Mouse (Mus musculus) cortical plate, adult 2 months (tissue): Measurements from ENCODE around the gene Btg3. TPM values are rescaled to one million over a fixed set of nuclear protein-coding genes. Genes with fewer than 3 reads are reported as not detected.
"Not testable (repeated sequence)": the region's sequence is repeated elsewhere in the genome, so short reads cannot be mapped to it uniquely, and the experiment has no call there.

Experiments
- H3K27ac ChIP-seq: fragments of 200-500 bp; 2 replicates; pipeline ENCODE4 v1.5.1; 2012; ENCODE audit warnings: low read length, control low read depth, inconsistent platforms; ENCODE audit not compliant: insufficient read depth
- H3K4me1 ChIP-seq: fragments of 200-500 bp; 2 replicates; pipeline ENCODE4 v1.6.1; 2011; ENCODE audit warnings: low read length; ENCODE audit not compliant: control insufficient read depth, insufficient read depth
- H3K4me3 ChIP-seq: fragments of 200-500 bp; 2 replicates; pipeline ENCODE4 v1.5.1; 2011; ENCODE audit warnings: mild to moderate bottlenecking, low read length, control low read depth; ENCODE audit not compliant: insufficient read depth
- CTCF ChIP-seq: fragments of 200-500 bp; IDR thresholded peaks from 2 replicates; pipeline ENCODE4 v1.5.1; 2011; ENCODE audit warnings: mild to moderate bottlenecking, control low read depth, low read length; ENCODE audit not compliant: insufficient read depth; ENCODE audit errors: extremely low read depth
- POLR2A ChIP-seq: fragments of 200-500 bp; IDR thresholded peaks from 2 replicates; pipeline ENCODE4 v1.6.1; 2011; ENCODE audit warnings: mild to moderate bottlenecking, low read length, control low read depth; ENCODE audit not compliant: insufficient read depth; ENCODE audit errors: extremely low read depth
- polyA plus RNA-seq: library from polyadenylated mRNA; depleted of rRNA; stranded (reverse); fragments of >200 nt; gene quantifications from 2 replicates; pipeline ENCODE4 v1.2.3, GENCODE M21; 2012

Gene Btg3
- polyA plus RNA-seq, 1 experiment: 11.1 TPM

DNA sequence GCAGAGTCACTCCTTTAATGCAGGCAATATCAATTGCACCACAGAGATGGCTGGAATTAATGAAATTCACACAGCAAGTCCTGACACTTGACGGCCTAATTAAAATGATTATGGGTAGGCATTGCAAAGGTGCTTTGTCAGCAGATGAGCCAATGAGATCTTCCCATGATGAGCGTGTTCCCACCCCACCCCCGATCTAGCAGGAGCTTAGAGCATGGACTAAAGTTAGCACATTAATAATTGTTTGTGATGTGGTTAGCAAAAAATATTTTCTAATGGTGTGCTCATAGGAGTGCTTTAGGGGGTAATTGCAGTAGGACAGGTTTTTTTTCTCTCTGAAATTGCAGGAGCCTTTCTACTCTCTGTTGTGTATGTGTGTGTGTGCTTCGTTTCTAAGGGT is 12.1 kb upstream of the Btg3 start:
- TF ChIP-seq CTCF (no peak), POLR2A (no peak)
- H3K4me1 ChIP-seq: no peaks in the 10 kb centered on the region
- no peak overlapping the region for H3K4me3 ChIP-seq
- no peak overlapping the region for H3K27ac ChIP-seq

DNA sequence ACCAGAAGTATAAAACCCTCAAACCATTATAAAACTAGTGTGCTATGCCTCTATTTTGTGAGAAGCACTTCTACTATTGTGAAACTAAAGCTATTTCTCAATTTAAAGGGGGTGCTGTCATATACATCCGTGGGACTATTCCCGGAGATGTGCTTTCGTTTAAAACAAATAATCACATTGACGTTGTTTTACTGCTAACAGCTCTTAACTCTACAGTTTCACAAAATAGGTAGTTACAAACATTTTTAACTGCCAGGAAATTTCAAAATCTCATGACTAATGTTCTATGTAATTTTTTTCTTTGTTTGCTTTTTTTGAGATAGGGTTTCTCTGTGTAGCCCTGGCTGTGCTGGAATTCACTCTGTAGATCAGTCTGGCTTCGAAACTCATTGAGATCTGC is 1.5 kb upstream of the Btg3 start:
- no peak overlapping the region for H3K27ac ChIP-seq
- TF ChIP-seq CTCF (no peak), POLR2A (no peak)
- H3K4me3 ChIP-seq: no peak overlapping the region
- no peaks in the 10 kb centered on the region for H3K4me1 ChIP-seq

DNA sequence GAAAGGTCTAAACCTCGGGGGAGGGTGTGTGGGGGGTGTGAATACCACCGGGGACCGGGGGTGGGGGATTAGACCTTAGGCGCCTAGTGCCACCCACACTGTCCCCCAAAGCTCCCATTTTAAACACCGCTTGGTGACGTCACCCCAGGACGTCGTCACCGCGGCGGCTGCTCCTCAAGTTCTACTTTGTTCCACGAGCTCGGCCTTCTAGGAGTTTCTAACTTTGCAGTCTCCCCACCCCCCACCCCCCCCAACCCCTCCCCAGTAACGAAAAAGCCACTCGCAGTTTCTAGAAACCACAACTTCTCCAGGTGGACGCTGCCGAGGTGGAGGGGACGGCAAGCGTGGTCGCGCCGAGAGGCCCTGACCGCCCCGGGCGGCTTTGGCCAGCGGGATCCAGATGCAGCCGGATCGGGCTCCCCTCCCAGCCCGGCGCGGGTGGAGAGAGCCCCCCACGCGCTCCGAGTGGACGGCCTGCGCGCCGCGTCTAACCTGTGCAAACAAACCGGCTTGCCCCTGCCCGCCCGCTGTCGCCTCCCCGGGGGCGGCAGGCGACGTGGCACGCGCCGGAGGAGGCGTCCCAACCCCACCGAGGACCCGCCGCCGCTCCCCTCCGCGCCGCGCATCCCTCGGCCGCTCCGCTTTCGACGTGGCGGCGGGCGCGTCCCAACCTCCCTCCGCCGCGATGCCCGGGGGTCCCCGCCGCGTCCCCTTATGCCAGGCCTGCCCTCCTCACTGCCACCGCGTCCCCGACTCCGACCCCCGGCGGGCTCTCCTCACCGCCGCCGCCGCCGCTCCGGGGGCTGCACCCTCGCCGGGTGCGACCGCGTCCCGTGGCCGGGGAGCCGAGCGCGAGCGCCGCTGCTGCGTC is 936 bp downstream of the Btg3 start:
- TF ChIP-seq CTCF: no peak
- TF ChIP-seq POLR2A: no peak
- no peaks in the 10 kb centered on the region for H3K4me1 ChIP-seq
- peak overlapping the region; percentile 60 for H3K4me3 ChIP-seq
- H3K27ac ChIP-seq: peak overlapping the region; percentile 79

DNA sequence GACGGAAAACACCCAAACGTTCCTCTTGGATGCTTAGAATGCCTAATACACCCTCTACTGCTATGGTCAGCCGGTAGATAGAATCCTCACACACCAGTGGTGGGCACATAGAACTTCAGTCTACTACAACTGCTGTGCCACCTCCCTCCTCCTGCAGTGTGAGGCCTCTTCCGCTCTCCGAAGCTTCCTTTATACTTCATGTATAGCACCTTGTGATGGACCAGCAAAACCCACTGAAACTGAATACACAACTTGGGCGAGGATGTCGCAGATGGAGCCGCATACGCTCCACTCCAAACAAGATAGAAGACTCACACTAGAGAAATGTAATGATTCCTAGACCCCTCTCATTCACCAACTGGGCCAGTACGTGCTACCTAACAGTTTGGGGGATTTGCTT is 1.8 kb downstream of the Btg3 start:
- H3K4me3 ChIP-seq: peak overlapping the region; percentile 60; the same call in 1 of the 2 replicates
- H3K4me1 ChIP-seq: no peaks in the 10 kb centered on the region
- TF ChIP-seq CTCF: no peak
- H3K27ac ChIP-seq: no peak overlapping the region

DNA sequence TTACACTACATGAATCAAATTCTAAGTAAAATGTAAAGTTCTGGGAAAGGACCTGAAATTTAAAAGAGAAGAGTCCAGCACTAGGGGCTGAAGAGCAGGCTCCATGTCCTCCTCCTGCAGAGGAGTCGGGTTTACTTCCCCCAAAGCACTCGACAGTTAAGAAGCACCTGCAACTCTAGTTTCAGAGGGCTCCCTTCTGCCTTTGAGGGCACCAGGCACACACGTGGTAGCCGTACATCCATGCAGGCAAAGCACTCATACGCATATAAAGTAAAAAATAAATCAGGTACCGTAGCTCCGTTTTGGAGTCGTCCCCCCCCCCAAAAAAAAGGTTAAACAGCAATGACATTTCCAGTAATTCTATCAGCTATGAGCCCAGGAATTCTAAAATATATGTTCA is 3.2 kb downstream of the Btg3 start:
- TF ChIP-seq CTCF (no peak), POLR2A (no peak)
- no peaks in the 10 kb centered on the region for H3K4me1 ChIP-seq
- no peak overlapping the region for H3K27ac ChIP-seq
- H3K4me3 ChIP-seq: no peak overlapping the region

DNA sequence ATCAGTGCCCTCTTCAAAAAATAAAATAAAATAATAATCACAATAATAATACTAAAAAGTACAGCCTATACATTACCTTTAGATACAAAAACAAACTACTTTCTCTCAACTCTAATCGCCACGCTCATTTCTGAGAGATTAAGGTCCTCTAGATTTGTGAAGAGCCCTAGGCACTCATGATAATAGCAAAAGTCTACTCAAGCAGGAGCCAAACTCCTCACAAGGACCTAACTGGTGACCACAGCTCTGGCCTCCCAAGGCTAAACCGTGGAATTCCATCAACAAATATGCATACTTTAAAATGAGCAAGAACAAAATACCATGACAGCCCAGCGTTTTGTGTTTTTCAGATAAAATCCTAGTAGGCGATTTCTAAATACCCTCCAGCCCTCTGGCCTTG is 4.2 kb downstream of the Btg3 start:
- TF ChIP-seq POLR2A (no peak), CTCF (no peak)
- Histone ChIP-seq H3K4me3 (no peak overlapping the region), H3K4me1 (no peaks in the 10 kb centered on the region), H3K27ac (no peak overlapping the region)

DNA sequence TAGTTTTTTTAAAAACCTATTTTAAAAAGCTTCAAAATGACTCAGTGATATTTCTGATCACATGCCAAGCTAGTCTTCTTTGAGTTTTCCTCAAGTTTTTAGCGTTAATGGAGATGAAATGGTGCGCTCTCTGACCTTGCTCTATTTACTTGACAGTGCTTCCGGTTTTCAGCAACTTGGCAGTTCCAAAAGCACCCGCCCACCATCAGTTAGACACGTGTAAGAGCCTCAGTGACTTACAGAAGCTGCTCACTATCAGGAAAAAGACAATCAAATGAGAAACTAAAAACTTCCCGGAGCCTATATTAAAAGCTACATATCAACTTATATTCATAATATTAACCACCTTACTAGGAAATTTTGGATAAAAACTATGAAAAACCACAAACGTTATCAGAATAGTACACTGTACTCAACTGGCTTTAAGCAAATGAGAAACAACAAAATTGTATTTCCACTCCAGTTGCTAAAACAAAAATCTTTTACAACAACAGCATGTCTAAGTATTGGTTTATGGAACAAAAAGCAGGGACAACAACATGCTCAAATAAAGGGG is 5.4 kb downstream of the Btg3 start:
- no peak for TF ChIP-seq POLR2A
- no peak for TF ChIP-seq CTCF
- no peaks in the 10 kb centered on the region for H3K4me1 ChIP-seq

DNA sequence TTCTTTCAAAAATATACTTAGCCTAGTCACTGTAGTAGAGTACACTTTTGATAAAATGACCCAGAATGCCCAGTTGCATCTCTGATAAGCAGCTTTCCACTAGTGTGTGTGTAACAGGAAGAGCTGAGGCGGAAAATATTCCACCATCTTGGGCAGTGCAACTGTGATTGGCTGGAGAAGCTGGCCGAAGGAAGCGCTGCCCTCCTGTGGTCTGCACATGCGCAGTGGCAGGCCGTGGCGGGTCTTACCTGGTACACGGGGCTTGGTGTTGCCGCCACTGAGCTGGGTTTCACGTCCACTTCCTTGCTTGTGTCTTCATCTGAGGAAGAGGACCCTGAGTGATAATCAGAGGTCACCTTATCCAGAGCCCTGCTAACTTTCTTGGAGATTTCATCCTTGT is 12.4 kb downstream of the Btg3 start:
- H3K4me1 ChIP-seq, H3K4me3 ChIP-seq, H3K27ac ChIP-seq: not testable (repeated sequence)

More for the DNA sequence above, 5.4 kb downstream of the Btg3 start:
- Histone ChIP-seq H3K27ac (no peak overlapping the region), H3K4me3 (no peak overlapping the region)

DNA sequence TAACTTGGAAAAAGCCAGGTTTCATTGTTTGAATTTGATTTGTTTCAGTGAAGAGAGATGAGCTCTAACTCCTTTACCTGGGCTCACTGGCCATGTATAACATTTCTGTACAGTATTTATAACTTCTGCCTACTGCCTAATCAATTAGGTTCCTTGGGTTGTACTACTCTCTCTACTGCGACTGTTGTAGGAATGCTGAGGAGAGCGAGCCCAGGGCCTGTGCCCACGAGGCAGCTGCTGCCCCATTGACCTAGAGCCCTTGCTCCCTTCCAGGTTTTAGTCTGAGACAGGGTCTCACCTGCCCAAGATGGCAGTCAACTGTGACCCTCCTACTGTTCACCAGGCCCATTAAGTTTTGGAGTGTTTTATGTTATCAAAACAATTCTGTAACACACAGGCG is 15.5 kb downstream of the Btg3 start:
- TF ChIP-seq POLR2A (no peak), CTCF (no peak)
- Histone ChIP-seq H3K27ac (no peak overlapping the region), H3K4me1 (no peaks in the 10 kb centered on the region), H3K4me3 (no peak overlapping the region)

DNA sequence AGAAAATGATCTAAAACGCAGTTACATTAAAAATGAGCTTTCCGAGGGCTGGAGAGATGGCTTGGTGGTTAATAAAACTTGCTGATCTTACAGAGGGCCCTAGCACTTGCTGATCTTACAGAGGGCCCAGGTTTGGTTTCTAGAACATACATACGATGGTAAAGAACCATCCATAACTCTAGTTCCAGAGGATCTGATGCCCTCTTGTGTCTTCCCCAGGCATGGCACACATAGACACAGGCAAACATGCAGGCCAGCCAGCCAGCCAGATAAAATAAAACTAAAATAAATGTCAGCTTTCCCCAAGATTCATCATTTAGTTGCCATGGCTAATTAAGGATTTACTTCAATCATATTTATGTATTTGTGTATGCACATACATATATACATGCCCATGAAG is 19.2 kb downstream of the Btg3 start:
- Histone ChIP-seq H3K27ac (no peak overlapping the region), H3K4me3 (no peak overlapping the region), H3K4me1 (no peaks in the 10 kb centered on the region)
- TF ChIP-seq CTCF: peak; percentile 26; the same call in 1 of the 2 replicates
- no peak for TF ChIP-seq POLR2A
